Mouse (Mus musculus): ENCODE measurements around the gene Adamtsl2.

The Adamtsl2 gene

GRCm38 (mm10) chr2:27079152-27079584 is at the start of gene Adamtsl2:
TSS of gene Adamtsl2 (plus strand) at chr2:27079379.
- DNase-seq (ENCODE audit: extremely low read depth, insufficient read length, low spot score): peak; percentile 83

GRCm38 (mm10) chr2:27032361-27032760 is 46.8 kb upstream of the Adamtsl2 start:
- no peak for DNase-seq (ENCODE audit: extremely low read depth, insufficient read length, low spot score)

- no peak for DNase-seq (ENCODE audit: extremely low read depth, insufficient read length, low spot score)
These were observed 43.2 kb upstream of the Adamtsl2 start for GRCm38 (mm10) chr2:27036003-27036402.

DNA sequence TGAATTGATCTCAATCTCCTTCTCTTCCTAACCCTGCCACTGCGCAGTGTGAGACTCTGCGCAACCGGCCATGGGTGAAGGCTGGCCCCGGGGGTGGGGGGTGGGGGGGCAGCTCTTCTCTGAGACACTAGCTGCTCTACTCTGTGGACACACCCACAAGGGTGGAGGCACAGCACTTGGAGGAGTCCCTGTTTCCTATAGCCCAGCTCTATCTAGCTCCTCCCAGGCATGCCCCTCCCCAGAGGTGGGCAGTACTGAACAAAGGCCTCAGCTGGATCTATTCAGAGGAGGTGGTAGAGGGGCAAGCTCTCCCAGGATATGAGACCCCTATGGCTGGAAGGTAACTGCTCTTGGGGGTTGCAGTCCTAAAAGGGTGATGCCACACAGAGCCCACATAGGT is 42.2 kb upstream of the Adamtsl2 start:
- DNase-seq (ENCODE audit: extremely low read depth, insufficient read length, low spot score): no peak

GRCm38 (mm10) chr2:27038596-27038995 is 40.6 kb upstream of the Adamtsl2 start:
- no peak for DNase-seq (ENCODE audit: extremely low read depth, insufficient read length, low spot score)

DNA sequence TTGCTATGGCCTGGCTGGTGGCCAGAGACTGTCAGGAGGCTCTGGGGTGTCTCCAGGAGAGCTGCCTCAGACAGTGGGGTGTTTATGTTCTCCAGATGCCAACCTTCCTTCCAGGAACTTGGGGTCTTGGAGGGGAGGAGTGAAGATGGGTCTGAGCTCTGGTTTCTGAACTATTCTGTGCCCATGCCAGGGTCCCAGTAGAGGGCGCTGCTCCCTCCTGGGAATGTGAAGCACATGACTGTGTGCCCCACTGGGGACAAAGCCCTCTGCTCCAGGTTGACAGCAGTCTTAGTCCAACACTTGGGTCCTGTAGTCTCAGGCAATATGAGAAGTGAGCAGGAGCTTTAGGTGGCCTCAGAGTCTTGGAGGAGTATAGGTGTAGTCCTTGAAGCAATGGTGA is 39.9 kb upstream of the Adamtsl2 start:
- DNase-seq (ENCODE audit: extremely low read depth, insufficient read length, low spot score): no peak

GRCm38 (mm10) chr2:27042131-27042844 is 36.9 kb upstream of the Adamtsl2 start:
- DNase-seq (ENCODE audit: extremely low read depth, insufficient read length, low spot score): peak; percentile 57

DNA sequence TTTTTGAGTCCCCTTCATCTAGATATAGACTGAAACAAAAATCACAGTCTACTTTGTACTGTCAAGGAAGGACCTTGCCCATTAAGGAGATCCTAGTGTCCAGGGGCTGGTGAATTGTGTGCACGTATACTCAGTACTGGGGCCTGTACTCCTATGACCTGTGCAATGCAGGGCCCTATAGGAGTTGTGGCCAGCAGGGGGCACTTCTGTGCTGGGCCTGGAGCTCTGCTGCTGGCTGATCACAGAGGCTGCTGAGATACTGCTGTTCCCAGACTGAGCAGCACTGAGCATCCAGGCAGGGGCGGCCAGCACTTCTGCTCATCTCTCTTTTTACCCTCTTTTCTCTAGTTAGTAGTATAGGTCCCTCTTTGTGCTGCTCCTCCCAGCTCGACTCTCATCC is 35.7 kb upstream of the Adamtsl2 start:
- no peak for DNase-seq (ENCODE audit: extremely low read depth, insufficient read length, low spot score)

- no peak for DNase-seq (ENCODE audit: extremely low read depth, insufficient read length, low spot score)
These were observed 35.0 kb upstream of the Adamtsl2 start for GRCm38 (mm10) chr2:27044166-27044565.

GRCm38 (mm10) chr2:27044641-27045040 is 34.5 kb upstream of the Adamtsl2 start:
- DNase-seq (ENCODE audit: extremely low read depth, insufficient read length, low spot score): no peak

DNA sequence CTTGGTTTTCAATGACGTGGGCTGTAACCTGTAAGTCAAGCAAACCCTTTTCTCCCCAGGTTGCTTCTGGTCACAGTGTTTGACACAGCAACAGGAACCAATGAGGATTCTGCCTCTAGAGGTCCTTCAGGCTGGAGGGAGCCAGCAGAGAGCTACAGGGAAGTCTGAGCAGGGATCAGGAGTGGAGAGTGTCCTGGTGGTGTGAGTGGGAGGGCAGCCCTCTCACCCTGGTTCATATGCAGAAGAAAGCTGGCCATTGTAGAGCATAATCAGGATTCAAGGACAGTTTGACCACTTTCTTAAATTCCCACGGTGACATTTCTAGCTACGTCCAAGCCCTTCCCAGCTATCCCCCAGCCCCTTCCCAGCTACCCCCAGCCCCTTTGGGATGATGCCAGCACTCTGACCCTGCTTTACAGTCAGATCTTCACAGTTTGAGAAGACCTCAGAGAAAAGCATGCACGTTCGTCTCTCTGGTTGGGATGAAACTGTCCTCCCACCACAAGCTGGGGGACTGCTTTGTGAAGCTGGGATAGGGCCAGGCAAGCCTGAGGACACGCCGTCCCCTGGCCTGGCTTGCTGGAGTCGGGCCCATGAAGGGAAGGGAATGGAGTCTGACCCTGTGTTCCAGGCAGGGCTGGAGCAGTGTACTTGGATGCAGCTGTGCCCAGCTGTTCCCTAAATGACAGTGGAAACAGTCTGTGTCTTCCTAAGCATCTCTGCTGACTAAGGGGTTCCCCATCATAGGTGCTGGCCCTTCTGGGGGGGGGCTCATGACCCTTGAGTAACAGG is 33.0 kb upstream of the Adamtsl2 start:
- DNase-seq (ENCODE audit: extremely low read depth, insufficient read length, low spot score): no peak

DNA sequence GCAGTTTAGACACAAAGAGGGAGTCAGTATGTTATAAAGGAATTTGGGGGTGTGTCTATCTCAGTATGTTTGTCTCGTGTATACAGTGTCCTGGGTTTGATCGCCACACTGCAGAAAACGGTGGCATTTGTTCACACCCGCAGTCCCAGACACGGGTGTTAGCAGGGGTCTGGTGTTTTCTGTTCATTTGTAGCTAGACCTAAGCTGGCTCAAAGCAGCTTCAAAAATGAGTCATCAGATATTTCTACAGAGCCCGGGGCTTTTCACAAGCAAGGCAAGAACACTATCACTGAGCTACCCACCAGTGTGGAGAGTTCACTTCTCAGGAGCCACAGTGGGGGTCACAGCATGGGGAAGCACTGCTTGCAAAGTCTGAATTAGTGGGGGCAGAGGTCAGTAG is 29.8 kb upstream of the Adamtsl2 start:
- no peak for DNase-seq (ENCODE audit: extremely low read depth, insufficient read length, low spot score)

DNA sequence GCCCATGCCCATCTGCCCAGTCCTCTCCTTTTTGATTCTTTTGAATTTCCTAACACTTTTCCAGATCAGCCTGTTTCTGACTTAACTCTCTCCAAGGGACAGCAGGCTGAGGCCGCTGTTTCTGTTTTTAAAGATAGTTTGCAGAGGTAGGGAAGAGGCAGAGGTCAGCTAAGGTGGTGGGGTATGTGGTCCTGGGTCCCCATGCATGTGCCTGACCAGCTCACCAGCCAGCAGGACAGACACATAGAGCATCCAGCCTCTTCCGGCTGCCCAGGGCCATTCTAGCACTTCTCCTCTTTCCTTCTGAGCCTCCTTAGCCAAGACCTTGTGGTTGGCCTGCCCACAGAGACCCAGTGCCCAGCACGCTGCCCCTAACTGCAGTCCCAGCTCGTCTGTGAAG is 20.9 kb upstream of the Adamtsl2 start:
- no peak for DNase-seq (ENCODE audit: extremely low read depth, insufficient read length, low spot score)

GRCm38 (mm10) chr2:27058751-27059150 is 20.4 kb upstream of the Adamtsl2 start:
- DNase-seq (ENCODE audit: extremely low read depth, insufficient read length, low spot score): no peak

DNA sequence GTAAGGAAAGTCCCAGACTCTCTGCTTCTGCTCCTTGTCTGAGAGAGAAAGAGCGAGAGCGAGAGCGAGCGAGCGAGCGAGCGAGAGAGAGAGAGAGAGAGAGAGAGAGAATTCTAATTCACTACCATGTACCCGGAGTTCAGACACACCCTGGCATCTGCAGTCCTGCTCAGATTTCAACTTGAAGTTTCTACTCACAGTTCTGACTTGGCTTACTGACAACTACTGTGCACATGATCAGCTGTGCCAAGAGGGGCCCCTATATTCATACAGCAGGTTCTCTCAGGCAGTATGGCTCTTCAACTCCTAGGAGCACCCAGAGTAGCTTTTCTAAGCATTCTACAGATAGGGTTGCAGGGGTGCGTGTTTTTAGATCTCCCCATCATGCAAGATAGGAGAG is 20.0 kb upstream of the Adamtsl2 start:
- no peak for DNase-seq (ENCODE audit: extremely low read depth, insufficient read length, low spot score)

GRCm38 (mm10) chr2:27067124-27067523 is 12.1 kb upstream of the Adamtsl2 start:
- DNase-seq (ENCODE audit: extremely low read depth, insufficient read length, low spot score): no peak

DNA sequence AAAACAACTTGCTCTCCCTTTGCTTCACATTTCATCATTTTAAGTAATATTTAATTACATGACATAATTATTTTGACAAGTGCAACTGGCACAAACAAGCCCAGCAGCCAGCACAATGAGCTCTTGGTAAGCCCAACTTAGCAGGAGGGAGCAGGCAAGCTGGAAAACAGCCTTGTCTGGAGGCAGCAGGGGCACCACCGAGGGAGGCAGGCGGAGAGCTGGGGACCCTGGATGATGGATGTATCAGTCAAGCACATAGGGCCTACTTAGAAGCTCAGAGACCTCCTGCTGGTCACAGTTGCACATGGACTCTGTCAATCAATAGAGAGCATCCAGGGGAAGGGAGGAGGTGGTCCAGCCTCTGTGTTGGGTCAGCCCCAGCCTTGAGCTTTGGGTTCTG is 11.2 kb upstream of the Adamtsl2 start:
- no peak for DNase-seq (ENCODE audit: extremely low read depth, insufficient read length, low spot score)

DNA sequence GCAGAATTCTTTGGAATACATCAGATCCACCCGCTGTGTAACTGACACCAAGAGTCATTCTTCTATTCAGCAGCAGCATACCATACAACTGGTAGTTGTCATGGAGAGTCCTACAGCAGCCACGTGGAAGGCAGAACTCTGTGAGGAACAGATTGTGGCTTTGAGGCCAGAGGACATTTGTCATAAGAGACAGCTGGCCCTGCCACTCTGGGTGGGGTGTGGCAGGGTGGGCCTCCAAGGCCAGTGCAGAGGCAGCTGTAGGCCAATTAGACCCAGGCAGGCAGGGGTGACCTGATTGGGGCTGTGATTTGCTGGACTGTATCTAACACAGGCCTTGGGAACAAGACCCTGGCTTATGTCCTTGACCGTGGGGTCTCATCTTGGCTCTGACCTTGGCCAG is 9.5 kb upstream of the Adamtsl2 start:
- no peak for DNase-seq (ENCODE audit: extremely low read depth, insufficient read length, low spot score)

DNA sequence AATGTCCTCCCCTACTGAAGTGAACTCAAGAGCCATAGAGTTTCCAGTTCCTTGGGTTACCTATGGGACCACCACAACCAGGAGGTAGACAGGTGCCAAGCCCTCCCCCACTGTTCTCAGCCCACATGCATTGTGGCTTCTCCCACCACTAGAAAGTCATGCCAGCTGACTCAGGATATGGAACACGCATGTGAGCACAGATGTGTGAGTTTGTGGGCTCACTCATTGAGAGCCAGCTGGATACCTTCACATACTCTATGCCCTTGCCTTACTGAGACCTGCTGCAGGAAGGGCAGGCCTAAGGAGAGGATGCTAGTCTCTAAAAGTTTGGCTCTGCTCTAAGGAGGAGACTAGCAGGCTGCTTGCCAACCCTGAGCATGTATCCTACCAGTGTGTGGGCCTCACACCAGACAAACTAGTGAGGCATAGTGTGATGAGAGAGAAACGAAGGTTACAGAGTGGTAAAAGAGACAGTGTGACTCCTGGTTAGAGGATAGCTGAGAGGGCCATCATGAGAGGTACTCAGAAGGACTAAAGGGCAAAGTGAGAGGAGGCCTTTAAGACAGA is 8.8 kb upstream of the Adamtsl2 start:
- no peak for DNase-seq (ENCODE audit: extremely low read depth, insufficient read length, low spot score)

DNA sequence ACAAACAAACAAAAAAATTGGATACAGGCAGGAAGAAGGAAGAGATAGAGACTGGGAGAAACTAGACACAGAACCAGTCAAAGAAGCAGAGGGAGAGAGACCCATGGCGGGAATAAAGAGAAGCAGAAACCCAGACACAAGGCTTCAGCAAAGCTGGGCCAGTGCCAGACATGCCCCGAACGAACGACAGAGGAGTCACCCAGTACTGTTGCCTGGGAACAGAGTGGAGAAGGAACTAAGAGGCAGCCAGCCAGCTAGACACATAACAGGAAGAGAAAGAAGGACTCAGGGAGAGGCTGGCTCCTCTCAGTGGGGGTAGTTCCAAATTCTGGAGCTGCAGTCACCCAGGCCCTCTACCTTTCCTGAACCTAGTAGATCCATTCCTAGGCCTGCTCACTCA is 8.0 kb upstream of the Adamtsl2 start:
- peak; percentile 26 for DNase-seq (ENCODE audit: extremely low read depth, insufficient read length, low spot score)

DNA sequence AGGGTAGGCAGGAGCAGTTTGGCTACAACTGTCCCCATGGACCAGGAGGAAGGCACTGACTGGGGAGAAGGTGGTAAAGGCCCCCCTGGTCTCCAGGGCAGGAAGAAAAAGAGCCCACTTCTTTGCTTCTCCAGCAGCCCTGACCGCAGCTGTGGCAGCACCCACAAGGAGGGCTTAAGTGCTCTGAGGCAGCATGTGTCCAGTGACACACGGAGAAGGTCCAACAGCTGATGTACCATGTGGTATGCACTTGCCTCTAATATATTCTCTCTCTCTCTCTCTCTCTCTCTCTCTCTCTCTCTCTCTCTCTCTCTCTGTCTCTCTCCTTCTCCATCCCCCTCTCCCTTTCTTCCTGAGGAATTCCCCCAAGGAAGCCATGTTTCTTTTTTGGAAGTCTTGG is 7.2 kb upstream of the Adamtsl2 start, which contains the start of gene Mymk:
Gene Mymk (minus strand): TSS at position 202 of the 400 bp plus-strand sequence.
- DNase-seq (ENCODE audit: extremely low read depth, insufficient read length, low spot score): no peak

DNA sequence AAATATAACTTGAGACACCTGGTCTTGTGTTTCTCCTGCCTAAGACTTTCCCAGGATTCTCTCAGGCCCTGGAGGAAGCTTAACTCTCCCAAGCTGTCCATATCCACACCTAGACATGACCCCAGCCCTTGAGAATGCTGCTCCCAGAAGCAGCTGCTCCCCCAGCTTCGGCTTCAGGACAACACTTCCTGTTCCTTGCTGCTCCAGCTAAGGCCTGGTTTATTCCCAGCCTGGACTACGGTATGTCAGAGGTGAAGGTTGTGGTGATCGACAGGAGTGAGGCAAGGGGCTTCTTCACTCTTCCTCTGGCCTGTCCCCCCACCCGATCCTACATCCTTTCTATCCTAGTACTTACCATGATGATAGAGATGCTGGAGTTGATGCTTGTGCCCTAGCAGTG is 5.8 kb upstream of the Adamtsl2 start:
- no peak for DNase-seq (ENCODE audit: extremely low read depth, insufficient read length, low spot score)

Data from 3134 (cell line).